Mouse (Mus musculus): ENCODE results near the gene Mvb12a. TPM values are rescaled to one million over a fixed set of nuclear protein-coding genes. Genes with fewer than 3 reads are reported as not detected.
A peak's percentile ranks its signal among the peaks of the same experiment; 100 is the strongest.
"Not testable (repeated sequence)": the region's sequence is repeated elsewhere in the genome, so short reads cannot be mapped to it uniquely, and the experiment has no call there.

Mvb12a gene
- 7.6 and 9.6 TPM in 2 replicates for total RNA-seq (2015; ENCODE audit: low replicate concordance)
- 2.1 and 4.5 TPM in 2 replicates for total RNA-seq (2017; ENCODE audit: low replicate concordance)

DNA sequence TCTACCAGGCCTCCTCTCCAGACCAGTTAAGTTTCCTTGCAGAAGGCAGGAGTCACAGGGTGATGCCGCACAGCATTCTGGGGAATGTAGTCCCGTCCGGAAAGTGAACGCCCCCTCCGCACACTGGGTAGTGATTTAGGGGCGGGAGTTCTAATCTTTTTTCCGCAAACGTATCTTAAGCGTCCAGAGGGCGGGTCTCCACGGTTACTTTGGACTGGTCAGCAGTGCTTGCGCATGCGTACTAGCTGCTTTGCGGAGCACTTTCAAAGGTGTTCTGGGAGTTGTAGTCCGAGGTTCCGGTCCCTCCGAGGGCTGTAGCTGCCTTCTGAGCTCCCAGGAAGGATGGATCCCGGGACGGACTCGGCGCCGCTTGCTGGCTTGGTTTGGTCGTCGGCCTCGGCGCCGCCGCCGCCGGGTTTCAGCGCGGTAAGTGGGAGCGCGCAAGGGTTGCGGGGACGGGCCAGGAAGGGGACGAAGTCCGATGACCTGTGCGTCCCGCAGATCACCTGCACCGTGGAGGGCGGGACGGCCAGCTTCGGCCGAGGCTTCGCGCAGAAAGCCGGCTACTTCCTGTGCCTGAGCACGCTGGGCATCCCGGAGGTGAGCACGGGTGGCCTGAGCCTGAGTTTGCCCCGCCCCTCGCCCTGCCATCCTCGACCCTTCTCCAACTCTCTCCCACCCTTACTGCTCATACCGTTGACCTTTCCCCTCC is at the start of gene Mvb12a:
Gene Mvb12a (plus strand): TSS at position 291 of the 712 bp plus-strand sequence.
- peak; percentile 91 for ATAC-seq (replicated peaks; ENCODE audit: low FRiP score, poor library complexity, severe bottlenecking)

DNA sequence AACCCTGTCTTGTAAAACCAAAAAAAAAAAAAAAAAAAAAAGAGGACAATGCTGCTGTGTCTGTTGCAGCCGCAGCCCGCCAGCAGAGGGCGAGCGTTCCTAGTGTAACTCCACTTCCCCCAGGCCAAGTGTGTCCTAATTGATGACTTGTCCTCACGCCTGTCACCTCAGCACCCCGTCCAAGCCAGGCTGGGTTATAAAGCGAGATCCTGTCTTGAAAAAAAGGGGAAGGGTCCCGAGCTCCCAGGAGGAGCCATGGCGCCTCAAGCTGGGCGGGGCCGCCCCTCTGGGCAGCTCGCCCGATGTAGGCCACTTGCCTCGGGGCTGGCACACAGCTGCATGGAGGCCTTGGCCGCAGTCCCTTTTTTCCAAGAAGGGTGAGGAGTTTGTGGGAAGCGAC is 47.7 kb upstream of the Mvb12a start:
- ATAC-seq (replicated peaks; ENCODE audit: low FRiP score, poor library complexity, severe bottlenecking) = peak; percentile 75

- ATAC-seq (replicated peaks; ENCODE audit: low FRiP score, poor library complexity, severe bottlenecking) = no peak
Observed at GRCm38 (mm10) chr8:71495811-71496210, 46.9 kb upstream of the Mvb12a start.

DNA sequence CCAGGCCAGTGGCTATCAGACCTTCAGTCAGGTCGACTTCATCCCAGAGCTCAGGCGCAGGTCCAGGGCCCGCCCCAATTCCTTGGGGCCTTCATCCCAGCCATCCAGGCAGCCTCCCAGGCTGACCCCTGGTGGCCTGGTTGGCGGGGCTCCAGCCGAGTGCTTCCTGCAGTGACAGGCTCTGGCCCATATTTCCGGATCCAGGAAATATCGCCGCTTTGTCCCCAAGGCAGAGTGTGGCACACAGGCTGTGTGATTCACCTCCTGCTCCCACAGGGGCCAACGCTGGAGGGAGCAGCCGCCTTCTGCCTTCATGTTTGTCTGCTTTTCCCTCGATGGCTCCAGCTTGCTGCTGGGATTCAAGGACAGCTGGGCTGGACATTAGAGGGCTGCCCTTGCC is 46.2 kb upstream of the Mvb12a start:
- ATAC-seq (replicated peaks; ENCODE audit: low FRiP score, poor library complexity, severe bottlenecking) = no peak

DNA sequence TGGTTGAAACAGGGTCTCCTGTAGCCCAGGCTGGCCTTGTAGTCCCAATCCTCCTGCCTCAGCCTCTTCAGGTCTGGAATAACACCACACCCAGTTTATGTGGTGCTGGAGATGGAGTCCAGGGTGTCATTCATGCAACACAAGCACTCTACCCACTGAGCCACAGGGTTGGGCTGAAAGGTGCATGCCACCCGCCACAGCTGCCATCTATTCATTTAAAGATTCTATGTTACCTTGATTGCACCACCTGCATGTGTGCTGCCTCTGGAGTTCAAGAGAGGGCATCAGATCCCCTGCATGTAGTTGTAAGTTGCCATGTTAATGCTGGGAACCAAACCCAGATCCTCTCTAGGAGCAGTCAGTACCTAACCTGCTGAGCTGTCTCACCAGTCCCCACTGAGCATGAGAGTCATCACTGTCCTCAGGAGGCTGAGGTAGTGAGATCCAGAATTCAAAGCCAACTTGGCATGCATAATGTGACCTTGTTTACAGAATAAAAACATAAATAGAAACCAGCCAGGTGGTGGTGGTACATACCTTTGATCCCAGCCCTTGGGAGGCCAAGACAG is 45.6 kb upstream of the Mvb12a start:
- ATAC-seq (replicated peaks; ENCODE audit: low FRiP score, poor library complexity, severe bottlenecking) = no peak

DNA sequence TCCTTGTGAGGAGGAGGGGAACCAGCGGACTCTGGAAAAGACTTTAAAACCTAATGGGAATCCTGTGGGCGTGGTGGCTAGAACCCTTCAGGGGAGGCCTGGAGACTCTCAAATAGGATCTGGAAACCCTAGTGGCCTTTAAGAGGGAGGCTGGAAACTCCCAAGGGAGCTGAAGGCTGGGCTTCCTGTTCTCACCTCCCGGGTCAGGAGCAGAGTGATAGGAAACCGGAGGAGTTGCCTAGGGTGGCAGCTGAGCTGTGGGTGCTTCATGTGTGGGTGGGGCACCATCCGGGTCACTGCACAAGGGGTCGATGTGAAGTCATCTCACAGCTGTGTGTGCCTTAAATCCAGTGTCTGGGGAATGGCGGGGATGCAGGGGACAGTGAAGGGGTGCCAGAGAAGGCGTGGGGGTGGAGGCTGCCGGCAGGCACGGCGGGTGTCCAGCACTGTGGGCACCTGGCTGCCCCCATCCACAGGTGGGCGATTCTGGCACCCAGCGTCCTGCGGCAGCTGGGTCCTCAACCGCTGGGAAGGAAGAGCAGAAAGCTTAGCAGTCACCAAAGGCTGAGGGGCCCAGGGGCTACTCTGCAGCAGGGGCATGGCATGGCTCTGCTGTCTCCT is 44.7 kb upstream of the Mvb12a start:
- ATAC-seq (replicated peaks; ENCODE audit: low FRiP score, poor library complexity, severe bottlenecking) = no peak

DNA sequence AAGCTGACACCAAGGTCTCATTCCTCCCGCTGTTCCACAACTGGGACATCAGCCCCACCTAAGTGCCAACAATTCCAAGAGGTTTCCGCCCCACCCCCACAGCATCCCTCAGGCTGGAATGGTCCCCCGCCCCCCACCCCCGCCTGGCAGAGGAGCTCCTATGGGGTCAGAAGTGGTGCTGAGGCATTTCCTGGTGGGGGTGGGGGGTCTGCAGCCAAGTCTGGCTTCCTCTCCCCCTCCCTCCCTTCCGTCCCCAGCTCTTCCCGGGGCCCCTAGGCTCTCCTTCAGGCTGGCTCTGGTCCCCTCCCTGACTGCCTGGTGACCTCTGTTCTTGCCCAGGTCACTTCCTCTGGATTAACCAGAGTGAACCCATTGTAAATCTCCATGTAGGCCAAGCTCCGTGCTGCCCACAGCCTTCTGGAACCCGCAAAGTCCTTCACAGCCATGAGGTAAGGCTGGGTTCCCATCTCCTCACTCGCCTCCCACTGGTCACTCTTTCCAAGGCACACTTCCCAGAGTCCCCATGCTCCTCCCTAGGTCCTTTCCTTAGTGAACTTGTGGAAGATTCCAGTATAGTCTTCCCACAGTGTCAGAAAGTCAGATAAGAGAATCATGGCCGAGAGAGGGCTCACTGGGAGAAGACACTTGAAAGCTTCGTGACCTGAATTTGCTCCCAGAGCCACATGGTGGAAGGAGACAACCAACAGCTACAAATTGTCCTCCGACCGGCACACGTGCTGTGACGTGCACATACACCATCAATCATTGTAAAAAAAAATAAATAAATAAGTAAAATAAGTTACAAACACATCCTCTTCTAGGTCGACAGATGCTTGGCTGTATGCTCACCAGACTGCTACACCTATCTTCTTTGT is 43.7 kb upstream of the Mvb12a start:
- no peak for ATAC-seq (replicated peaks; ENCODE audit: low FRiP score, poor library complexity, severe bottlenecking)

DNA sequence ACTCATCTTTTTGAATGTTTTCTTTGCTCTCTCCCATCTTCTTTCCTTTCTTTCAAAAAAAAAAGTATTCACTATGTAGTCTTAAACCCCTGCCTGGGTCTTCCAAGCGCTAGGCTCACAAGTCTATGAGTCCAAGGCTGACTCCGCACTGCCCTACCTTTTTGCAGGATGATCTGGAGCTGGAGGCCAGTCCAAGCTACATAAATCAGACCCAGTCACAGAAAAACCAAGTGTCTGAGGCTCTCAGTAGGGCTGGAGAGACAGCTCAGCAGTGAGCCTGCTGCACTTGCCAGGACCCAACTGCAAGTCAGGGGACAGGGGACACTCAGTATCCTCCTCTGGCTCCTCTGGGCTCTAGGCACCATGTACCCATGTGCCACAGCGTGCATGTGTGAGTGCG is 38.4 kb upstream of the Mvb12a start:
- no peak for ATAC-seq (replicated peaks; ENCODE audit: low FRiP score, poor library complexity, severe bottlenecking)

DNA sequence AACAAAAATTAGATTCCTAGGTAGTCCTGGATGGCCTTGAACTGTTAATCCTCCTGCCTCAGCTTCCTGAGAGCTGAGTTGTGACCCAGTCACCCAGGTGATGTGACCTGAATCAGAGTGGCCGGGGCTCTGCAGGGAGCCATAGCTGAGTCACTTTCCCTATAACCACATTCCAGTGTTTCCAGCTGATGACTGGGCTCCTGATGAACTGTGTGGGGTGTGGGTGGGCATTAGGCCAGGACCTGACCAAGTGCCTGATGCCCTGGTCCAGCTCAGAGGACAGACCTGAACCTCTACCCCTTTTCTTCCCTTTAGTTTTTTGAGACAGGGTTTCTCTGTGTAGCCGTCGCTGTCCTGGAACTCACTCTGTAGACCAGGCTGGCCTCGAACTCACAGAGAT is 37.4 kb upstream of the Mvb12a start:
- no peak for ATAC-seq (replicated peaks; ENCODE audit: low FRiP score, poor library complexity, severe bottlenecking)

DNA sequence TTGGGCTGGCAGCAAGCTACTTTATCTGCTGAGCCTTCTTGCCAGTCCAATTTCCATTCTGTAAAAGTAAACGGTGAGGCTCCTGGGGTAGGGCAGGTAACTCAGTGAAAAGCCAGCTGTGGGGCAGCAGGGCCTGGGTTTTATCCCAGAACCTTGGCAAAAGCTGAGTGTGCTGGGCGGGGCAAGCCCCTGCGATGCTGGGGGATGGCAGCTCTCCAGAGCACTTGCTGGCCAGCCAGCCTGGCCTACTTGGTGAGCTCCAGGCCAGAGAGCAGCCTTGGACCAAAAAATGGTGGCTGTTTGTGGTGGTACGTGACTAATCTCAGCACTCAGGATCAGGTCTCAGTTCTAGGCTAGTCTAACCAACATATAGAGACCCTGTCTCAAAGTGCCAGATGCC is 36.7 kb upstream of the Mvb12a start:
- no peak for ATAC-seq (replicated peaks; ENCODE audit: low FRiP score, poor library complexity, severe bottlenecking)

- ATAC-seq (replicated peaks; ENCODE audit: low FRiP score, poor library complexity, severe bottlenecking) = no peak
Observed at GRCm38 (mm10) chr8:71507589-71508104, 35.1 kb upstream of the Mvb12a start.

DNA sequence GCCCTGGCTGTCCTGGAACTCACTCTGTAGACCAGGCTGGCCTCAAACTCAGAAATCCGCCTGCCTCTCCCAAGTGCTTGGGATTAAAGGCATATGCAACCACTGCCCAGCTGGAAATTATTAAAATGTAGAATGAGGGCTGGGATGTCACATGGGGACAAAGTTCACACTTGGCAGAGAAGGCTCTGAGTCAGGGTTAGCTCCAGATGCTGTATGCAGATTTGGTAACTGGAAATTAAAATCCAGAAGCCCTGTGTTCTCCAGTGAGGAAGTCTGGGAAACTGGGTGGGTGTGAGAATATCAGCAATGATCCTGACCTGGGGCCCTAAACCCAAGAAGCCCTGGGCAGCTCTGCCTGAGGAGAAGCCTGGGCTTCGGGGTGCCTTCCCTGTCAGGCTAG is 33.4 kb upstream of the Mvb12a start:
- ATAC-seq (replicated peaks; ENCODE audit: low FRiP score, poor library complexity, severe bottlenecking) = no peak

- peak; percentile 68; the same call in 1 of the 2 replicates for ATAC-seq (replicated peaks; ENCODE audit: low FRiP score, poor library complexity, severe bottlenecking)
Observed at GRCm38 (mm10) chr8:71511644-71512043, 31.1 kb upstream of the Mvb12a start, which contains the start of gene Plvap. Plvap (minus strand) TSS chr8:71511752.

- ATAC-seq (replicated peaks; ENCODE audit: low FRiP score, poor library complexity, severe bottlenecking) = no peak
Observed at GRCm38 (mm10) chr8:71513018-71513754, 29.5 kb upstream of the Mvb12a start.

GRCm38 (mm10) chr8:71515043-71515442 is 27.7 kb upstream of the Mvb12a start:
- ATAC-seq (replicated peaks; ENCODE audit: low FRiP score, poor library complexity, severe bottlenecking) = no peak

DNA sequence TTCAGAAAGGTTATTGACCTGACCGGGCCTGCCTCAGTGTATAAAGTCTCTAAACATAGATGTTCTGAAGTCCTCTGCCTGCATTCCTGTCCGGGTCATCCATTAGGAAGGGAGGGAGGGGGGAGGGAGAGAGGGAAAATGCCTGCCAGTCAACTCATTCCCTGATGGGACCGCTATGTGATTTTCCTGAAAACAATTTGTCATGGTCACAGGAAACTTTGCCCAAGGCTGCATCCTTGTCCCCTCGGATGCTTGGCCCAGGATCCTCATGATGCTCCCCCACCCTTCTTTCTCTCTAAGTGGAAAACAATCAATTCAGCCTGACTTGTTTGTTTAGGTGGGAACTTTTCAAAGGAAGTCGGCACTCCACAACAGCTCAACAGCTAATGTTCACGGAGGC is 25.9 kb upstream of the Mvb12a start:
- no peak for ATAC-seq (replicated peaks; ENCODE audit: low FRiP score, poor library complexity, severe bottlenecking)

- ATAC-seq (replicated peaks; ENCODE audit: low FRiP score, poor library complexity, severe bottlenecking) = not testable (repeated sequence)
Observed at GRCm38 (mm10) chr8:71519037-71519825, 23.5 kb upstream of the Mvb12a start.

- ATAC-seq (replicated peaks; ENCODE audit: low FRiP score, poor library complexity, severe bottlenecking) = peak; percentile 68
Observed at GRCm38 (mm10) chr8:71521634-71522033, 21.1 kb upstream of the Mvb12a start.
